ENCODE assay signal across 14 mouse cellular contexts in genomic region chr19:47366576-47366975, GRCm38 (mm10).
A peak's percentile ranks its signal among the peaks of the same experiment; 100 is the strongest.
DNase-seq lines count a peak whose midpoint lies in the region; ATAC-seq lines count a peak whose summit lies in the region.
"Had no signal": no experiment of that assay in that cellular context is flagged by ENCODE, and none has a peak within 500 bp of the region (broad histone marks: within the 10 kb centered on the region; RNA-seq: fewer than 3 reads in every experiment).

No protein-coding gene starts in this region.

- peaks cover 30% of the 10 kb centered on the region for H3K36me3 ChIP-seq in forebrain, embryonic 10.5 days (replicated peaks)
- no peaks in the 10 kb centered on the region for H3K36me3 ChIP-seq in forebrain, embryonic 14.5 days (ENCODE audit: control insufficient read depth, insufficient read depth, low read length)
- H3K36me3 ChIP-seq: neural tube, embryonic 13.5 days had no signal

- no peaks in the 10 kb centered on the region for H3K9me3 ChIP-seq in forebrain, embryonic 10.5 days
- H3K9me3 ChIP-seq in forebrain, embryonic 14.5 days (replicated peaks; ENCODE audit: control insufficient read depth, low read length) = no peaks in the 10 kb centered on the region
- H3K9me3 ChIP-seq: embryonic facial prominence, embryonic 15.5 days; liver, embryonic 15.5 days; neural tube, embryonic 13.5 days had no signal

- no peaks in the 10 kb centered on the region for H3K27me3 ChIP-seq in forebrain, embryonic 10.5 days (ENCODE audit: poor library complexity, severe bottlenecking)
- H3K27me3 ChIP-seq in forebrain, embryonic 14.5 days (replicated peaks; ENCODE audit: control insufficient read depth, insufficient read depth, low read length) = no peaks in the 10 kb centered on the region
- H3K27me3 ChIP-seq: embryonic facial prominence, embryonic 15.5 days; liver, embryonic 15.5 days; neural tube, embryonic 13.5 days had no signal

- H3K4me3 ChIP-seq in forebrain, embryonic 10.5 days = no peak overlapping the region
- H3K4me3 ChIP-seq in forebrain, embryonic 14.5 days (ENCODE audit: low read depth, low read length) = no peak overlapping the region
- H3K4me3 ChIP-seq: embryonic facial prominence, embryonic 15.5 days; liver, embryonic 15.5 days; neural tube, embryonic 13.5 days had no signal

- DNase-seq in forebrain, embryonic 10.5 days (ENCODE audit: extremely low spot score, low spot score) = no peak
- no peak for DNase-seq in forebrain, embryonic 14.5 days (ENCODE audit: low spot score)
- peak; percentile 36 for DNase-seq in layer of hippocampus, adult 9-11 months
- DNase-seq in layer of hippocampus, postnatal 36 days = no peak
- peak; percentile 18 for DNase-seq in brain, embryonic 18.5 days (ENCODE audit: low read depth, low spot score)
- peak; percentile 35 to 75 for DNase-seq in cerebellum, postnatal 4 days (ENCODE audit: low spot score in 2 of 2)
- no peak for DNase-seq in heart, adult 9 months (ENCODE audit: low spot score in 2 of 2)
- DNase-seq: kidney, adult 18-20 months; right cerebral cortex, postnatal 25 days had no signal

- H3K27ac ChIP-seq in forebrain, embryonic 10.5 days = 0 out of 2 replicates have a peak overlapping the region, but pooled peaks have one; percentile 25
- no peak overlapping the region for H3K27ac ChIP-seq in forebrain, embryonic 14.5 days (ENCODE audit: low read depth, low read length)
- H3K27ac ChIP-seq: embryonic facial prominence, embryonic 15.5 days; liver, embryonic 15.5 days; neural tube, embryonic 13.5 days; stomach, postnatal 0 days had no signal

- no peak overlapping the region for H3K4me2 ChIP-seq in forebrain, embryonic 14.5 days (ENCODE audit: low read length)
- H3K4me2 ChIP-seq: embryonic facial prominence, embryonic 15.5 days; liver, embryonic 15.5 days; neural tube, embryonic 13.5 days had no signal

- WGBS in forebrain, embryonic 10.5 days = 92% methylated on average over 8 of the region's 8 CpGs
- WGBS in forebrain, embryonic 14.5 days = 88% methylated on average over 8 of the region's 8 CpGs

- no peak overlapping the region for H3K9ac ChIP-seq in forebrain, embryonic 14.5 days (ENCODE audit: low read length)
- H3K9ac ChIP-seq: embryonic facial prominence, embryonic 15.5 days; liver, embryonic 15.5 days; neural tube, embryonic 13.5 days had no signal

- H3K4me1 ChIP-seq in forebrain, embryonic 10.5 days = peaks cover 40% of the 10 kb centered on the region
- no peaks in the 10 kb centered on the region for H3K4me1 ChIP-seq in forebrain, embryonic 14.5 days (ENCODE audit: control insufficient read depth, insufficient read depth, low read length)

- no peak for ATAC-seq in forebrain, embryonic 14.5 days
- ATAC-seq in monocyte, adult 5-6 weeks (replicated peaks; ENCODE audit: insufficient number of reproducible peaks, low FRiP score, low TSS enrichment, poor library complexity, severe bottlenecking) = no peak

Comparison
In these comparisons a context has a peak if more than half of its experiments do, and no peak if none do; other contexts are left out.
1. DNase-seq: peak in layer of hippocampus, adult 9-11 months (single experiment), brain, embryonic 18.5 days (single experiment) and cerebellum, postnatal 4 days (2 of 2); none in forebrain, embryonic 10.5 days (single experiment), forebrain, embryonic 14.5 days (single experiment), layer of hippocampus, postnatal 36 days (0 of 2) and heart, adult 9 months (0 of 2).